Mouse (Mus musculus) liver, embryonic 12.5 days (tissue): ENCODE results near the gene Eaf2. TPM values are rescaled to one million over a fixed set of nuclear protein-coding genes. Genes with fewer than 3 reads are reported as not detected.

Experiments used
- ATAC-seq: fragments of 200-750 bp; cut with Nextera tagmentation; 2 replicates; pipeline ENCODE4 v1.8.0; 2017; ENCODE audit warnings: moderate number of reproducible peaks, mild to moderate bottlenecking, moderate library complexity
- H3K27ac ChIP-seq: fragments of 300-500 bp; sonication (generic); 2 replicates; pipeline ENCODE4 v1.5.1; 2016; ENCODE audit warnings: mild to moderate bottlenecking
- H3K27me3 ChIP-seq: fragments of 300-500 bp; sonication (generic); replicated peaks from 2 replicates; pipeline ENCODE4 v1.6.1; 2016; ENCODE audit warnings: mild to moderate bottlenecking, moderate library complexity
- H3K36me3 ChIP-seq: fragments of 300-500 bp; sonication (generic); 2 replicates; pipeline ENCODE4 v1.6.1; 2016; ENCODE audit warnings: mild to moderate bottlenecking, moderate library complexity
- H3K4me1 ChIP-seq: fragments of 300-500 bp; sonication (generic); 2 replicates; pipeline ENCODE4 v1.6.1; 2016
- H3K4me2 ChIP-seq: fragments of 300-500 bp; sonication (generic); 2 replicates; pipeline ENCODE4 v1.6.1; 2016; ENCODE audit warnings: mild to moderate bottlenecking, moderate library complexity
- H3K4me3 ChIP-seq: fragments of 300-500 bp; sonication (generic); 2 replicates; pipeline ENCODE4 v1.5.1; 2016; ENCODE audit warnings: mild to moderate bottlenecking, moderate library complexity
- H3K9ac ChIP-seq: fragments of 300-500 bp; sonication (generic); 2 replicates; pipeline ENCODE4 v1.6.1; 2016; ENCODE audit warnings: mild to moderate bottlenecking, moderate library complexity
- H3K9me3 ChIP-seq: fragments of 300-500 bp; sonication (generic); replicated peaks from 2 replicates; pipeline ENCODE4 v1.6.1; 2016; ENCODE audit warnings: mild to moderate bottlenecking, moderate library complexity
- WGBS: fragments of 180-500 bp; shearing (Covaris S2); methylation state at CpG from one replicate; pipeline ENCODE4 v1.1.7; 2016; ENCODE audit not compliant: insufficient replicate concordance; 5-methylcytosine and 5-hydroxymethylcytosine counted together
- polyA plus RNA-seq: library from polyadenylated mRNA; unstranded; fragments of >200 nt; fragmentation: Nextera tagmentation; extraction: Ambion mirVana; gene quantifications from 2 replicates; pipeline ENCODE4 v1.2.1, GENCODE M21; 2016

The Eaf2 gene
- polyA plus RNA-seq, 1 experiment from 2014 or later = 0.35 TPM

DNA sequence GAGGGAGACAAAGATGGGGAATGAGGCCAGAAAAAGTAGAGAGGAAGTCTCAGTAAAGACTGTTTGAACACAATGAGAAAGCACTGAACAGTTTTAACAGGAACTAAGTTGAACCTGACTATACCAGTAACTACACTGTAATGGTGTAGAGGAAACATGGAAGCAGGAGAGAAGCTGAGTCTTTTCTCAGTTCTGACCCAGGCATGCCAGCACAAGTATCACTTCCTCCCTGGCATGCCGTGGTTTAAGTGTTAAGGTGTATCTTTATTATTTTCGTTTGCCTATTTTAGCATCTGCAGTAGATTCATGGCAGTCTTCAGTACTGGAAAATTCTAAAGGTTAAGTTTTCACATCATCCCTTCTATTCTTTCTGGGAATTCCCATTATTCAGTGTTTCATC, 79.8 kb downstream of the Eaf2 start:
- Histone ChIP-seq H3K27ac (no peak overlapping the region), H3K9me3 (no peaks in the 10 kb centered on the region), H3K9ac (no peak overlapping the region), H3K4me1 (no peaks in the 10 kb centered on the region), H3K4me3 (no peak overlapping the region), H3K36me3 (no peaks in the 10 kb centered on the region), H3K4me2 (no peak overlapping the region), H3K27me3 (no peaks in the 10 kb centered on the region)
- no peak for ATAC-seq
- WGBS = 53% methylated on average over 2 of the region's 2 CpGs

DNA sequence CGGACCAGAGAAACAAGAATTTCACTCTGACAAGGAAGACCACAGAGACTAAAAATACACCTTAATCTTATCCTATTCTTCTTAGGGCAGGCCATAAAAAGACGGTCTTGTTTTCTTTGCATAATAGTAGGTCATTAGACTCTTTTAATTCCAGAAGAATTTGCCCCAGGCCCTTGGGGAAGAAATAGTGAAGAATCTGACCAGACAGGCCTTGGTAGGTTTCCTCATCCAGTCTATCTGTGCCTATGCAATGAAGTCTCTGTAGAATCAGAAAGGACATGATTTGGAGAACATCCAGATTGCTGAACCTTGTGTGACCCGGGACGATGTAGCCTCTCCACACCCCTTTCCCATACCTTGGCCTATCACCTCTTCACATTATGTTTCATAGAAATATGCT, 84.6 kb downstream of the Eaf2 start:
- no peak for ATAC-seq
- H3K9ac ChIP-seq = no peak overlapping the region
- no peak overlapping the region for H3K27ac ChIP-seq
- no peak overlapping the region for H3K4me3 ChIP-seq
- H3K4me1 ChIP-seq = no peaks in the 10 kb centered on the region
- no peaks in the 10 kb centered on the region for H3K27me3 ChIP-seq
- no peaks in the 10 kb centered on the region for H3K36me3 ChIP-seq
- WGBS = 70% methylated on average over 4 of the region's 4 CpGs
- H3K4me2 ChIP-seq = no peak overlapping the region
- no peaks in the 10 kb centered on the region for H3K9me3 ChIP-seq

DNA sequence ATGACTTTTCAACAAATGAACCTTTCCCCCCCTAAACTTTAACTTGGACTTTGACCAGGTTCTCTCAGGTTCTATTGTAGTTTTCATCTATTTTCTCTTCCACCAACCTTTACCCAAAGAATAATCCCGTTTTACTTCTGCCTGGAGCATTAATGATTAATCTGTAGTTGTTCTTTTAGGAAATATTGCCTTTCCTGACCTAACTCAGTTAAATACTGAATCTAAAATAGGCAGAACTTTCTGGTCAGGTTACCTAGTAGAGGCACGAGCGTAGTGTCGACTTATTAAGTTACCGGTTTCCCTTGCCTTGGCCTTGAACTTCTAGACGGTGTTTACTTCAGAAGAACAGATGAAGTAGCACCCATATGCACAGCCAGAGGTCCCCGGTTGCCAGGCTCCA, 88.3 kb downstream of the Eaf2 start:
- no peak for ATAC-seq
- 64% methylated on average over 7 of the region's 7 CpGs for WGBS
- Histone ChIP-seq H3K4me3 (no peak overlapping the region), H3K36me3 (no peaks in the 10 kb centered on the region), H3K9ac (no peak overlapping the region), H3K27ac (no peak overlapping the region), H3K4me2 (no peak overlapping the region), H3K9me3 (no peaks in the 10 kb centered on the region), H3K27me3 (no peaks in the 10 kb centered on the region), H3K4me1 (no peaks in the 10 kb centered on the region)

DNA sequence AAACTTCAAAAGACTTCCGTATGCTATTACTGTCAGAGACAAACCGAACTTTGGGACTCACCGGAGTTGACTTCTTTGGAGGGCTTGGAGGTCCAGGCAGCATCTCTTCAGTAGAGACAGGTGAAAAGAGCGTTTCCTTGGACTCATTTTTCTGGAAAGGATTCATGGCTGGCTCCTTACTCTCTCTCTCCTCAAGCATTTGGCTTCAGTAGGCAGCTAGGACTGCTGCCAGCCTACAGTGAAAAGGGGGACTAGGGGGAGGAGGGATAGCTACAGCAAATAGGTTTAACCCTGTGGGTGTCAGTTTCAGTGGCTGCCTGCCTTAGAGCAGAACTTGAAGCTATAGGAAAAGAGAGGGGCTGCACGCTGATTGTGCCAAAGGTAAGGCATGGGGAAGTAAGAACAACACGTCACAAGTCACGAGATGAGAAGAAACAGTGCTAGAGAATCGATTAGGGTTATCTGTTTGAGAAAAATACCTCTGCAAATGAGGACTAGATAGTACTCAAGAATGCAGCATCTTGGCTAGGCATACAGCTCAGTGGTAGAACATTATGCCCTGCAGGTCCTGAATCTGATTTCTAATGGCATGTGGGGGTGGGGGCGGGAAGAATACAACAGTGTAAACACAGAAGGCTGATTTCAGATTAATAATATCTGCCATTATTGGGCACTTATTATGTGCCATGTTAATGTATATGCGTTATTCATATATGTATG, 90.0 kb downstream of the Eaf2 start, which contains the start of gene Slc15a2:
Gene Slc15a2 (minus strand): TSS at position 369 of the 720 bp plus-strand sequence.
- no peak within 1 kb of the TSS for H3K4me2 ChIP-seq
- H3K9me3 ChIP-seq = no peaks in the 10 kb centered on the region
- 55% methylated on average over 10 of the region's 10 CpGs for WGBS
- no peak within 1 kb of the TSS for H3K27ac ChIP-seq
- H3K4me3 ChIP-seq = no peak within 1 kb of the TSS
- no peaks in the 10 kb centered on the region for H3K4me1 ChIP-seq
- no peak for ATAC-seq
- no peaks in the 10 kb centered on the region for H3K36me3 ChIP-seq
- H3K9ac ChIP-seq = no peak within 1 kb of the TSS
- no peaks in the 10 kb centered on the region for H3K27me3 ChIP-seq

- H3K36me3 ChIP-seq = no peaks in the 10 kb centered on the region
- no peaks in the 10 kb centered on the region for H3K9me3 ChIP-seq
- no peak overlapping the region for H3K4me3 ChIP-seq
- no peaks in the 10 kb centered on the region for H3K4me1 ChIP-seq
- no peak for ATAC-seq
- no peak overlapping the region for H3K9ac ChIP-seq
- no peak overlapping the region for H3K27ac ChIP-seq
- no peak overlapping the region for H3K4me2 ChIP-seq
- no peaks in the 10 kb centered on the region for H3K27me3 ChIP-seq
- 81% methylated on average over 2 of the region's 2 CpGs for WGBS
Observed at GRCm38 (mm10) chr16:36784146-36784545, 90.7 kb downstream of the Eaf2 start.

DNA sequence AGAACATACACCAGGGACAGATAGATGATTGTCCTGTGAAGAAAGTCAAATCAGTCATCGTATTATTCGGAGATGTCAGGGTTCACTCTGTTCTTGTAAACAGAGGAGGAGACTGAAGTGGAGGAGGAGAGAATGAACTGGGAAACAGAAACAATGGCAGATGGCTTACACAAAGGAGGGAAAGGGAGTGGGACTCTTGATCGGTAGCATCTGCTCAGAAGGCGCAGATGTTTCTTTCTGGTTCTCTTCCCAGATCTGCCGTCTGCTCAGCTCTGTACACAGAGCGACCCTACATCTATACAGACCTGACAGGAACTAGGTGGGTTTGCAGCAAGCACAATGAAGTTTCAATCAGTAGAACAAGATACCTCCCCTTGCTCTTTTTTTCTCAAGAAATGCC, 99.1 kb downstream of the Eaf2 start:
- ATAC-seq = no peak

GRCm38 (mm10) chr16:36772996-36773395, 101.8 kb downstream of the Eaf2 start:
- H3K9ac ChIP-seq = no peak overlapping the region
- H3K9me3 ChIP-seq = no peaks in the 10 kb centered on the region
- 0 out of 2 replicates have a peak, but pooled peaks cover 2% of the 10 kb centered on the region for H3K27me3 ChIP-seq
- no peak overlapping the region for H3K4me2 ChIP-seq
- no peak for ATAC-seq
- no peak overlapping the region for H3K4me3 ChIP-seq
- no peaks in the 10 kb centered on the region for H3K36me3 ChIP-seq
- no peaks in the 10 kb centered on the region for H3K4me1 ChIP-seq
- 73% methylated on average over 5 of the region's 5 CpGs for WGBS
- H3K27ac ChIP-seq = no peak overlapping the region

More for the DNA sequence above, 99.1 kb downstream of the Eaf2 start:
- WGBS = 73% methylated on average over 6 of the region's 6 CpGs
- 0 out of 2 replicates have a peak, but pooled peaks cover 2% of the 10 kb centered on the region for H3K27me3 ChIP-seq
- H3K4me3 ChIP-seq = no peak overlapping the region
- no peaks in the 10 kb centered on the region for H3K4me1 ChIP-seq
- H3K9me3 ChIP-seq = no peaks in the 10 kb centered on the region
- no peaks in the 10 kb centered on the region for H3K36me3 ChIP-seq
- H3K4me2 ChIP-seq = no peak overlapping the region
- H3K27ac ChIP-seq = no peak overlapping the region
- no peak overlapping the region for H3K9ac ChIP-seq

- Histone ChIP-seq H3K4me1 (no peaks in the 10 kb centered on the region), H3K9ac (no peak overlapping the region), H3K27ac (no peak overlapping the region), H3K36me3 (no peaks in the 10 kb centered on the region), H3K4me3 (no peak overlapping the region), H3K27me3 (0 out of 2 replicates have a peak, but pooled peaks cover 2% of the 10 kb centered on the region), H3K4me2 (no peak overlapping the region), H3K9me3 (no peaks in the 10 kb centered on the region)
- no peak for ATAC-seq
- WGBS = 78% methylated on average over 3 of the region's 3 CpGs
Observed at GRCm38 (mm10) chr16:36771703-36772102, 103.1 kb downstream of the Eaf2 start.

GRCm38 (mm10) chr16:36771244-36771643, 103.6 kb downstream of the Eaf2 start:
- H3K4me3 ChIP-seq = no peak overlapping the region
- H3K4me1 ChIP-seq = no peaks in the 10 kb centered on the region
- H3K9me3 ChIP-seq = no peaks in the 10 kb centered on the region
- H3K27ac ChIP-seq = no peak overlapping the region
- 61% methylated on average over 2 of the region's 2 CpGs for WGBS
- H3K9ac ChIP-seq = no peak overlapping the region
- H3K4me2 ChIP-seq = no peak overlapping the region
- no peaks in the 10 kb centered on the region for H3K36me3 ChIP-seq
- no peak for ATAC-seq
- 0 out of 2 replicates have a peak, but pooled peaks cover 2% of the 10 kb centered on the region for H3K27me3 ChIP-seq

DNA sequence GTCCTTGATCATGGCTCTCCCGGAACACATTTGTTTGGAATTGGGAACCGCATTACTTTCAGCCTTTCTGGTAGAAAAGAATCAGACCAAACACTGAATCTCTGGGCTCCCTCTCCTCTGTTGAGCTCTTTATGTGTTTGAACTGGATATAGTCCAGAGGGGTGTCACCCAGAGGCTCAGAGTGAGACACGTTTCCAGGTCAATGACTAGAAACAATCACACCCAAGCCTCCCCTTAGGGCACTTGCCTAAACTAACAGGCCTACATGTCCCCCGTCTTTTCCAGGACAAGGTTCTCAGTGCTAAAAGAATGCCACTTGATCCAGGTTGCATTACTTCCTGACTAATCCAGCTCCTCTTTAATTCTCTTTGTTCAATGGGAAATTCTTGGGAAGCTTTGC, 104.0 kb downstream of the Eaf2 start:
- 77% methylated on average over 4 of the region's 4 CpGs for WGBS
- Histone ChIP-seq H3K4me2 (no peak overlapping the region), H3K36me3 (no peaks in the 10 kb centered on the region), H3K4me3 (no peak overlapping the region), H3K27ac (no peak overlapping the region), H3K27me3 (0 out of 2 replicates have a peak, but pooled peaks cover 2% of the 10 kb centered on the region), H3K4me1 (no peaks in the 10 kb centered on the region), H3K9me3 (no peaks in the 10 kb centered on the region), H3K9ac (no peak overlapping the region)
- no peak for ATAC-seq

DNA sequence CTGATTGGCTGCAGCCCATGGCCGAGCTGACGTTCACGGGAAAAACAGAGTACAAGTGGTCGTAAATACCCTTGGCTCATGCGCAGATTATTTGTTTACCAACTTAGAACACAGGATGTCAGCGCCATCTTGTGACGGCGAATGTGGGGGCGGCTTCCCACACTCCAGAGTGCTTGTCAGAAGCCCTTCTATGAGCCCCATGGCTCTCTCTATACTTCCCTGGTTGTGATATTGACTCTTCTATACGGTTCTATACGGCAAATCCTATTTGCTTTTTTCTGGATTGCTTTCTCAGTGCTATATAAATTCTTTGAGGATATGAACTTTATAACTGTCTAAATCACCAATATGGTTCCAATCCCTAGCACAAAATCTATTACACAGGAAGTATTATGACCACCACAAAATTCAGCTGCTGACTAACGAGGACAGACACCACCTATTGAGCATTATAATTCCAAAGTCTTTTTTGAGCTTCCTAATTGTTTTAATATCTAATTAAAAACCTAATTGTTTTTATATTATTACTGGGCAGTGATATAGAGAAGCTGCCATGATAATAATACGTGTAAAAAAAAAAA, 104.5 kb downstream of the Eaf2 start:
- Histone ChIP-seq H3K27ac (no peak overlapping the region), H3K27me3 (no peaks in the 10 kb centered on the region), H3K36me3 (no peaks in the 10 kb centered on the region), H3K4me3 (no peak overlapping the region), H3K9ac (no peak overlapping the region), H3K4me2 (0 out of 2 replicates have a peak overlapping the region, but pooled peaks have one; percentile 8), H3K4me1 (no peaks in the 10 kb centered on the region), H3K9me3 (no peaks in the 10 kb centered on the region)
- peak; percentile 58; the same call in 1 of the 2 replicates for ATAC-seq
- WGBS = 63% methylated on average over 9 of the region's 13 CpGs

GRCm38 (mm10) chr16:36751979-36752378, 122.8 kb downstream of the Eaf2 start:
- Histone ChIP-seq H3K4me1 (no peaks in the 10 kb centered on the region), H3K36me3 (peaks cover 8% of the 10 kb centered on the region; the same call in 1 of the 2 replicates), H3K4me2 (no peak overlapping the region), H3K4me3 (no peak overlapping the region), H3K9ac (no peak overlapping the region), H3K27ac (no peak overlapping the region), H3K9me3 (no peaks in the 10 kb centered on the region), H3K27me3 (no peaks in the 10 kb centered on the region)
- no peak for ATAC-seq
- WGBS = 55% methylated on average over 3 of the region's 3 CpGs
